Mouse (Mus musculus) midbrain, embryonic 14.5 days (tissue): ENCODE measurements at regions not wholly inside any gene's neighbourhood (a gene's known extent, or its start where the extent isn't known, plus 50 kb on each side); places are given as distances from the start of the nearest gene placed in this dataset.
A peak's percentile ranks its signal among the peaks of the same experiment; 100 is the strongest.

Experiments used
- ATAC-seq: fragments of 200-750 bp; cut with Nextera tagmentation; 2 replicates; pipeline ENCODE4 v1.8.0; 2017; ENCODE audit warnings: moderate number of reproducible peaks, moderate library complexity; ENCODE audit not compliant: low FRiP score, low TSS enrichment
- DNase-seq: peaks from one replicate; pipeline ENCODE4 v3.0.0-alpha.2; 2015
- H3K27ac ChIP-seq: fragments of 300-500 bp; sonication (generic); replicated peaks from 2 replicates; pipeline ENCODE4 v1.5.1; 2014; ENCODE audit warnings: mild to moderate bottlenecking, low read depth, low read length, moderate library complexity
- H3K27me3 ChIP-seq: fragments of 300-500 bp; sonication (generic); 2 replicates; pipeline ENCODE4 v1.6.1; 2014; ENCODE audit warnings: low read length, control low read depth, mixed read lengths; ENCODE audit not compliant: control insufficient read depth, insufficient read depth
- H3K36me3 ChIP-seq: fragments of 300-500 bp; sonication (generic); 2 replicates; pipeline ENCODE4 v1.6.1; 2014; ENCODE audit warnings: low read length, control low read depth; ENCODE audit not compliant: control insufficient read depth, insufficient read depth
- H3K4me1 ChIP-seq: fragments of 300-500 bp; sonication (generic); 2 replicates; pipeline ENCODE4 v1.6.1; 2014; ENCODE audit warnings: mild to moderate bottlenecking, antibody characterized with exemption, low read length, control low read depth; ENCODE audit not compliant: control insufficient read depth, insufficient read depth
- H3K4me2 ChIP-seq: fragments of 300-500 bp; sonication (generic); 2 replicates; pipeline ENCODE4 v1.6.1; 2014; ENCODE audit warnings: mild to moderate bottlenecking, low read length, moderate library complexity
- H3K4me3 ChIP-seq: fragments of 300-500 bp; sonication (generic); replicated peaks from 2 replicates; pipeline ENCODE4 v1.5.1; 2014; ENCODE audit warnings: low read depth, low read length
- H3K9ac ChIP-seq: fragments of 300-500 bp; sonication (generic); replicated peaks from 2 replicates; pipeline ENCODE4 v1.6.1; 2014; ENCODE audit warnings: mild to moderate bottlenecking, low read length, moderate library complexity
- H3K9me3 ChIP-seq: fragments of 300-500 bp; sonication (generic); 2 replicates; pipeline ENCODE4 v1.6.1; 2016; ENCODE audit warnings: low read length, control low read depth, mixed read lengths; ENCODE audit not compliant: control insufficient read depth
- WGBS: fragments of 180-500 bp; shearing (Covaris S2); extraction: QIAGEN DNeasy Blood & Tissue Kit; methylation state at CpG from one replicate; pipeline ENCODE4 v1.1.7; 2014; 5-methylcytosine and 5-hydroxymethylcytosine counted together

DNA sequence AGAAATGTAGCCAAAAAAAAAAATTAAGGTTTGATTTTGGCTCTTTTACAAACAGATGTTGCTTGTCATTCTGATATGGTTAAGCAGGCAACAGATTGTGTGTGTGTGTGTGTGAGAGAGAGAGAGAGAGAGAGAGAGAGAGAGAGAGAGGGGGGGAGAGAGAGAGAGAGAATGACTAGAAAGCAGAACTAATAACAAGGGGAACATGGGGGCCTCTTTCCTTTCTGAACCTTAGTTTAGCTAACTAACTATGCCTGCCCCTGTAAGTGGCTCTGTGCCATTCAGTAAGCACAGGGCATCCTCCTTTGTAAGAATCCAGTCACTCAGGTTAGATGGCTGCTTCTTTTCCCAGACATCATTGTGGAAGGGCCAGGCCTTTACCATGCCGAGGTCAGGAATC lies 364.0 kb upstream of the Ubash3b start:
- ATAC-seq (no peak), DNase-seq (peak; percentile 26)
- Histone ChIP-seq H3K4me2 (no peak overlapping the region), H3K4me1 (peaks cover 29% of the 10 kb centered on the region), H3K9ac (no peak overlapping the region; the same call in 1 of the 2 replicates), H3K36me3 (no peaks in the 10 kb centered on the region), H3K27me3 (no peaks in the 10 kb centered on the region), H3K27ac (peak overlapping the region; percentile 80), H3K9me3 (no peaks in the 10 kb centered on the region), H3K4me3 (no peak overlapping the region)
- 44% methylated on average over 1 of the region's 1 CpGs for WGBS

DNA sequence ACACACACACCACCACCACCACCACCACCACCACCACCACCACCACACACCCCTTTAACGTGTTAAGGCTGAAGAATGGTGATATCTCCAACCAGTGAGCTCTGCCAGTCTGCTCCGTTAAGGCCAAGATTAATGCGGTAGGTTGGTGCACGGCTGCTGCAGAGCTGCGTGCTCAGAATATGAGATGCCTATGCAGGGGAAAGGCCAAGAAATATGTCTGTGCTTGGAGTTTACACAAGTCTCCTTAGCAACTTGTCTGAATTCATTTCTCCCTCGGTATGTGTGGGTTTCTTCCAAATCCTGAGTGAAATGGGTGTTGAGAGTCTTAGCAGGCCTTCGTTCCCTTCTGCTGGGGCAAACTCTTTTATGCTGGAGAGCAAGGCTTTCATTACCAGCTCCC lies 363.1 kb upstream of the Ubash3b start:
- H3K4me3 ChIP-seq: no peak overlapping the region
- WGBS: 58% methylated on average over 7 of the region's 7 CpGs
- peak overlapping the region; percentile 80 for H3K27ac ChIP-seq
- H3K9me3 ChIP-seq: no peaks in the 10 kb centered on the region
- peaks cover 29% of the 10 kb centered on the region for H3K4me1 ChIP-seq
- H3K4me2 ChIP-seq: no peak overlapping the region
- no peak for ATAC-seq
- peak; percentile 73 for DNase-seq
- no peaks in the 10 kb centered on the region for H3K36me3 ChIP-seq
- no peak overlapping the region; the same call in 1 of the 2 replicates for H3K9ac ChIP-seq
- no peaks in the 10 kb centered on the region for H3K27me3 ChIP-seq

DNA sequence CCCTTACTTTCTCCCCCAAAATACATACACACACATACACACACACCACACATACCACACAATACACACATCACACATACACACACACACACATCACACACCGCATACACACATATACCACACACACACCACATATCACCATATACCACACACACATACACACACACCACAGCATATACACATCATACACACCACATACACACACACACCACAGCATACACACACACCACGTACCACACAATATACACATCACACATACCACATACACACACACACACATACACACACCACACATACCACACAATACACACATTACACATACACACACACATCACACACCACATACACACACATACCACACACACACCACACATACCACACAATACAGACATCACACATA lies 362.5 kb upstream of the Ubash3b start:
- ATAC-seq (no peak), DNase-seq (no peak)
- Histone ChIP-seq H3K27ac (peak overlapping the region; percentile 80), H3K9me3 (no peaks in the 10 kb centered on the region), H3K36me3 (no peaks in the 10 kb centered on the region), H3K4me2 (no peak overlapping the region), H3K9ac (no peak overlapping the region), H3K4me1 (peaks cover 29% of the 10 kb centered on the region), H3K27me3 (no peaks in the 10 kb centered on the region), H3K4me3 (no peak overlapping the region)
- WGBS: 96% methylated on average over 2 of the region's 2 CpGs

DNA sequence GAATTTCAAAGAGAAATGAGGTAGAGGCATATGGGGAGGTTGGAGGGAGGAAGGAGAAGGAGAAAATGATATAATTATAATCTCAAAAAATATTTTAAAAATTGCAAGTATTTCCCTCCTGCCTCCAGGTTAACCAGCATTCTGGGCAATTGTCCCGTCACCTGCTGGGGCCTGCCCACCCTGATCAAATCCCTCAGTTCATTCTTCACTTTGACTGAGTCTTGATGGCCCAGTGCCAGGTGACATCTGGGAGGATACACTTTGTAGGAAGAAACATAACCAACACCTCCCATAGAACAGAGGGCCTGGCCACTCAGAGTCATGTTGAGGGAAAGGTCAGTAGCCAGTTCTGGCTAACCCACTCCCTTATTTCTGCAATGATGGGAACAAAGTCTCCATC lies 360.8 kb upstream of the Ubash3b start:
- H3K4me3 ChIP-seq: no peak overlapping the region
- peaks cover 4% of the 10 kb centered on the region; the same call in 1 of the 2 replicates for H3K36me3 ChIP-seq
- ATAC-seq: no peak
- no peak for DNase-seq
- H3K27me3 ChIP-seq: no peaks in the 10 kb centered on the region
- H3K4me1 ChIP-seq: peaks cover 29% of the 10 kb centered on the region
- no peak overlapping the region for H3K9ac ChIP-seq
- whole genome bisulfite sequencing: 91% methylated on average over 1 of the region's 1 CpGs
- H3K4me2 ChIP-seq: no peak overlapping the region
- no peak overlapping the region for H3K27ac ChIP-seq
- H3K9me3 ChIP-seq: no peaks in the 10 kb centered on the region

DNA sequence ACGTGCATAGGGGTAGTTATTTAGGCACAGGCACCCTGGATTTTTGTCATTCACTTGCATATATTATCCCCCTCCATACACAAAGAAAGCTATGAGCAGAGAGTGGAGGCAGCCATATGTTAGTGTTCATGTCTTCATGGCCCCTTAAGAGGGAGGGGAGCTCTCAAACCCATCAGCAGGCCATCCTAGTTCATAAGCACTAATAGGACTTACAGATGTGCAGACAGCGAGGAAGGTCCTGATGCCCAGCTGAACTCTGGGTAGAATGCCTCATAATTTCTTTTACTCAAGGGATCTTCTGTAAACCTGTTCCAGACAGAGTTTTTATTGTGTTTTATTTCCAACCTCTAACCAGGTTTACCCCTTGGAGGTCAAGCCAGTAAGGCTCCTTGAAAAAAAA lies 356.3 kb upstream of the Ubash3b start:
- Histone ChIP-seq H3K27me3 (no peaks in the 10 kb centered on the region), H3K9ac (no peak overlapping the region), H3K4me2 (no peak overlapping the region), H3K27ac (peak overlapping the region; percentile 66), H3K9me3 (no peaks in the 10 kb centered on the region), H3K4me1 (no peaks in the 10 kb centered on the region), H3K4me3 (no peak overlapping the region), H3K36me3 (peaks cover 4% of the 10 kb centered on the region; the same call in 1 of the 2 replicates)
- 79% methylated on average over 2 of the region's 2 CpGs for WGBS
- ATAC-seq (no peak), DNase-seq (no peak)

DNA sequence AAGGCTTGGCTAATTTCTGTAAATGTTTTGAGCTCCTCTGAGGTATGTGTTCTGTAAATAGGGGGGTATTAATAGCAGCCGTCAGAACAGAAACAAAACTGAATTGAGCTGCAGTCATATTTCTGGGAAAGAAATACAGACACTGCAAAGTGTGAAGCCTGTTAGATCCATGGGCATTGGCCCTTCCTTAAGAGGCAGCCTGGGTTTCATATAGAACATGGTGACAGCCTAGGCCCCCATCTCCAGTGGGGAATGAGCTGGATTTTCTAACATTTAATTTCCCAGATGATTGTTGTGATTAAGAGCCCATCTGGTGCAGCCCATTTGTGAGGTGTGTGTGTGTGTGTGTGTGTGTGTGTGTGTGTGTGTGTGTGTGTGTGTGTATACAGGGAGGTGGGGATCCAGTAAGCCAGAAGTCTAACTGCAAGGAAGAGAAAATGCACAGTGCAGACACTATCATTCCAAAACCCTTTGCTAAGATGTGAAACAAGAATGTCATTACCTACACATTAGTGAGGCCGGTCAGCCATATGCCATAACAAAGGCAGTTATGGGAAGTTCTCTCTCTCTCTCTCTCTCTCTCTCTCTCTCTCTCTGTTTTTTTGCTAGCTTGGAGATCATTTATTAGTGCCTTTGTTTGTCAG lies 355.7 kb upstream of the Ubash3b start:
- Histone ChIP-seq H3K36me3 (peaks cover 4% of the 10 kb centered on the region; the same call in 1 of the 2 replicates), H3K4me2 (no peak overlapping the region), H3K27ac (peak overlapping the region; percentile 66), H3K9me3 (no peaks in the 10 kb centered on the region), H3K4me1 (no peaks in the 10 kb centered on the region), H3K4me3 (no peak overlapping the region), H3K27me3 (no peaks in the 10 kb centered on the region), H3K9ac (no peak overlapping the region)
- 77% methylated on average over 2 of the region's 2 CpGs for WGBS
- DNase-seq (no peak), ATAC-seq (no peak)

DNA sequence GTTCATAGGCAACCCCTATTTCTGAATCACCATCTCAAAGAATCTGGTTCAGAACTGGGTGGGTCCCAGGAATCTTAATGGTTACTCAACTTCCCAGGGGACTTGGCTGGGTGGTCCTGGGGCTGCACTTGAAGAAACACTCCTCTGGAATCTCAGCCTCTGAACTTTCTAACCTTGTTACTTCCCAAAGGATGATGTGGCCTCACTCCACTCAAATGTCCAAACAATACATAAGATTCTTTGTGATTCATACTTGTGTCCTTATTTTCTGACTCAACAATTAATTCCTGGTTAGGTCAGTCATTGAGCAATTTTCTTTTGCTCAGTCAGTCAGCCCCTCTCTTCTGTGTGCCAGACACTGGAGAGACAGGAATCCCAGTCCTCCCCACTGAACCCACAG lies 353.7 kb upstream of the Ubash3b start:
- H3K4me1 ChIP-seq: no peaks in the 10 kb centered on the region
- DNase-seq: no peak

DNA sequence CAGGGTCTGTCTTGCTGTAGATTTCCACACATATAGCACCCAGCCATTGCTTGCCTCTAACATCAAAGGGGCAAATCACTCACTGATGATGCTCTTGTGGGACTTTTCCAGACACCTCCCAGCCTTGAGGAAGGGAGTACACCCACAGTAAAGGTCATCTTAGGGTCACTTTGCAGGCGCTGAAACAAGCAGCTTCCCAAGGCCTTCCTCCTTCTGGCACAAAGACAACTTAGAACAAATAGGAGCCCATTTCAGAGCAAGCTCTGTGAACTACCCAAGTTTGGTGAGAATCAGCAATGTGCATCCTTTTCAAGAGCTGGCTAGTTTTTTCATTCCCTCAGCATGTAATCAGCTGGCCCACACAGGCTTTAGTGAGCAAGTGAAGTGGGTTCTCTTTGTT lies 352.2 kb upstream of the Ubash3b start:
- DNase-seq (no peak), ATAC-seq (no peak)
- WGBS: 58% methylated on average over 1 of the region's 1 CpGs
- Histone ChIP-seq H3K4me2 (no peak overlapping the region), H3K9ac (no peak overlapping the region), H3K27ac (no peak overlapping the region), H3K36me3 (peaks cover 8% of the 10 kb centered on the region; the same call in 1 of the 2 replicates), H3K27me3 (no peaks in the 10 kb centered on the region), H3K9me3 (no peaks in the 10 kb centered on the region), H3K4me3 (no peak overlapping the region), H3K4me1 (no peaks in the 10 kb centered on the region)

More for the DNA sequence above, 353.7 kb upstream of the Ubash3b start:
- ATAC-seq: no peak
- no peak overlapping the region for H3K27ac ChIP-seq
- no peaks in the 10 kb centered on the region for H3K9me3 ChIP-seq
- no peak overlapping the region for H3K4me2 ChIP-seq
- H3K4me3 ChIP-seq: no peak overlapping the region
- no peak overlapping the region for H3K9ac ChIP-seq
- H3K27me3 ChIP-seq: no peaks in the 10 kb centered on the region
- H3K36me3 ChIP-seq: peaks cover 4% of the 10 kb centered on the region; the same call in 1 of the 2 replicates

DNA sequence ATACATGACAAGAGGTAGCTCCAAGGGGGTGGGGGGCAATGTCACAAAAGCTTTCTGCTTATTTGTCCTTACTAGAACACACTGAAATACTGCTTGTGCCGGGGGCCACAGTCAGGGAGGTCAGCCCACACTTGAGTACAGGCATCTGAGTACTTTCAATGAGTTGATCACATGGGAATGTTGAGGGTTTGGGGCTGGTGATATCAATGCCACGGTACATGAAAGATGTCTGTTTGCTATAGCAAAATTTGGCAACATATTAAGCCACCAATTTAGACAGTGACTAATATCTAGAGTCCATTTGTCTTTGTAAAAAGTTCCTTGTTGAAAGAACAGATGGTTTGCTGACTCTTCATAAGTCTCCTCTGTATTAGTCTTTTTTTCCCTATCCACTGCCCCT lies 348.1 kb upstream of the Ubash3b start:
- WGBS: 95% methylated on average over 2 of the region's 2 CpGs
- Histone ChIP-seq H3K4me3 (no peak overlapping the region), H3K27me3 (no peaks in the 10 kb centered on the region), H3K4me2 (no peak overlapping the region), H3K4me1 (no peaks in the 10 kb centered on the region), H3K27ac (no peak overlapping the region), H3K9me3 (no peaks in the 10 kb centered on the region), H3K9ac (no peak overlapping the region), H3K36me3 (peaks cover 11% of the 10 kb centered on the region; the same call in 1 of the 2 replicates)
- ATAC-seq (no peak), DNase-seq (no peak)
